Mouse (Mus musculus) erythroblast, embryonic 14.5 days (primary cell): ENCODE measurements around the gene Lrrc10.

Source experiments
- GATA1 ChIP-seq: IDR thresholded peaks from 2 replicates; pipeline ENCODE4 v1.6.1; 2012; ENCODE audit warnings: low read length, inconsistent platforms, mixed read lengths
- TAL1 ChIP-seq: IDR thresholded peaks from 3 replicates; pipeline ENCODE4 v1.6.1; 2012; ENCODE audit warnings: low read length, inconsistent platforms, mixed read lengths

DNA sequence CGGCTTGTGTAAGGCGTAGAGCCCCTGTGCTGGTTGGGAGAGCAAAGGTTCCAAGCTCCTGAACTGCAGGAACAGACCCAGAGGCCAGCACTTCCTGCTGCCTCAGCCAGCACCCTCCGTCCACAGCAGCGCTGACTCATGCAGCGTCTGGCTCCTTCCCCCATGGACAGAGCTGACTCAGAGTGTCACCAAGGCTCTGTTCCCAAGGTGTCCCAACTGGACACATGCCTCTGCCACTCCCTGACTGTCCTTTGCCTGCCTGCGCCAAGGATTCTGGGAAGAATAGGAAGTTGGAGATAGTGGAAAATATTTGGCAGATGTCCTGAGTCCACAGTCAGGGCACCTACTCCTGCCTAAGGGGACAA lies 48.9 kb upstream of the Lrrc10 start:
- TF ChIP-seq TAL1 (no peak), GATA1 (no peak)
